Mouse (Mus musculus) heart, embryonic 13.5 days (tissue): ENCODE measurements at regions not wholly inside any gene's neighbourhood (a gene's known extent, or its start where the extent isn't known, plus 50 kb on each side); places are given as distances from the start of the nearest gene placed in this dataset.

ENCODE experiments used
- ATAC-seq: fragments of 200-750 bp; cut with Nextera tagmentation; 2 replicates; pipeline ENCODE4 v1.8.0; 2017; ENCODE audit warnings: moderate TSS enrichment; ENCODE audit not compliant: insufficient number of reproducible peaks, low FRiP score, low TSS enrichment; ENCODE audit errors: extremely low read depth
- H3K27ac ChIP-seq: fragments of 300-500 bp; sonication (generic); replicated peaks from 2 replicates; pipeline ENCODE4 v1.5.1; 2015; ENCODE audit warnings: moderate library complexity, mild to moderate bottlenecking, inconsistent platforms
- H3K27me3 ChIP-seq: fragments of 300-500 bp; sonication (generic); replicated peaks from 2 replicates; pipeline ENCODE4 v1.6.1; 2015; ENCODE audit warnings: mild to moderate bottlenecking, inconsistent platforms
- H3K36me3 ChIP-seq: fragments of 300-500 bp; sonication (generic); 2 replicates; pipeline ENCODE4 v1.6.1; 2015; ENCODE audit warnings: mild to moderate bottlenecking, inconsistent platforms
- H3K4me1 ChIP-seq: fragments of 300-500 bp; sonication (generic); 2 replicates; pipeline ENCODE4 v1.6.1; 2015; ENCODE audit warnings: inconsistent platforms
- H3K4me2 ChIP-seq: fragments of 300-500 bp; sonication (generic); 2 replicates; pipeline ENCODE4 v1.6.1; 2015; ENCODE audit warnings: inconsistent platforms, mild to moderate bottlenecking, moderate library complexity
- H3K4me3 ChIP-seq: fragments of 300-500 bp; sonication (generic); 2 replicates; pipeline ENCODE4 v1.5.1; 2015; ENCODE audit warnings: moderate library complexity, mild to moderate bottlenecking, inconsistent platforms
- H3K9ac ChIP-seq: fragments of 300-500 bp; sonication (generic); 2 replicates; pipeline ENCODE4 v1.6.1; 2015; ENCODE audit warnings: inconsistent platforms, mild to moderate bottlenecking, moderate library complexity
- H3K9me3 ChIP-seq: fragments of 300-500 bp; sonication (generic); 2 replicates; pipeline ENCODE4 v1.6.1; 2016; ENCODE audit warnings: inconsistent platforms
- WGBS: fragments of 180-500 bp; shearing (Covaris S2); methylation state at CpG from one replicate; pipeline ENCODE4 v1.1.7; 2015; ENCODE audit warnings: mixed read lengths; 5-methylcytosine and 5-hydroxymethylcytosine counted together

DNA sequence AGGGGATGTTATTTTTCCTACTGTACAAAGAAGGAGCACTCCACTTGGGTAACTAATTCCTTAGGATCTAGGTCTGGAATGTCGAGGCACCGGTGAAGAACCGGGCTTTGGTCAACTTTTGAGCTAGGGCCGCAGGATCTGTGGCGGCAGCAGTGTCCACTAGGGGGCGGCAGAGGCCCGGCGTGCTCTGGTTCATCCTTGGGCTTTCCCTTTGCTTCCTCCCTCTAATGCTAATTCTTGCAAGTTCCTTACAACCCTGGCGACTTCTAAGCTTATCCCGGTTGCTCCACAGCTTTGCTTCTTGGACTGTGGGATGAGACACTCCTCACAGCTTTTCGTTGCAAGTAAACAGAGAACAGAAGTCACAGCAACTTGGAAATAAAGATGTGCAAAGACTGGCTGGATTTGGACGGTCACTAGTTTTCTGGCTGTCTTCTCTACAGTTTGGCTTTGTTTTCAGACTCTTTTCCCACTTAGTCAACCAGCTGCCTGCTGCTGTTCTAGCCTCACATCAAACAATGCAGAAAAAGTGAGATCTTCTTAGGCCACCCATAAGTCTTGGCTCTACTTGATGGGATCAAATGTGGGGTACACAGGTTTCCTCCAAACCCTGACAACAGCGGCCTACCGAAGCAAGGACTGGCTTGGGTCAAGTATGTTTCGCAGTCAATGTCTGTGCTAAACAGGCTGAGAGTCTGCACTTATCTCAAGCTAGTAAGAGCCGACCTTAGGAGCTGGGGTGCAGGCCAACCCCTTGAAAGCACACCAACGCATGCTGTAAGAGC is 51.2 kb upstream of the Tmem72 start:
- peaks cover 17% of the 10 kb centered on the region for H3K4me1 ChIP-seq
- 0 out of 2 replicates have a peak, but pooled peaks cover 3% of the 10 kb centered on the region for H3K27me3 ChIP-seq
- 29% methylated on average over 17 of the region's 17 CpGs for WGBS
- no peak overlapping the region; the same call in 1 of the 2 replicates for H3K9ac ChIP-seq
- H3K4me2 ChIP-seq, result no peak overlapping the region
- no peak for ATAC-seq
- H3K27ac ChIP-seq, result 0 out of 2 replicates have a peak overlapping the region, but pooled peaks have one; percentile 3
- H3K36me3 ChIP-seq, result no peaks in the 10 kb centered on the region
- no peaks in the 10 kb centered on the region for H3K9me3 ChIP-seq
- no peak overlapping the region for H3K4me3 ChIP-seq

- 80% methylated on average over 12 of the region's 12 CpGs for WGBS
These were observed 58.4 kb upstream of the Tmem72 start for GRCm38 (mm10) chr6:116774954-116775675.

GRCm38 (mm10) chr6:116786553-116787335 is 70.0 kb upstream of the Tmem72 start:
- WGBS, result 48% methylated on average over 3 of the region's 3 CpGs
- Histone ChIP-seq H3K27ac (no peak overlapping the region), H3K9me3 (peaks cover 7% of the 10 kb centered on the region; the same call in 1 of the 2 replicates), H3K4me2 (no peak overlapping the region), H3K27me3 (no peaks in the 10 kb centered on the region), H3K4me3 (no peak overlapping the region), H3K9ac (no peak overlapping the region), H3K4me1 (no peaks in the 10 kb centered on the region), H3K36me3 (no peaks in the 10 kb centered on the region)
- ATAC-seq, result no peak

More at GRCm38 (mm10) chr6:116774954-116775675, 58.4 kb upstream of the Tmem72 start:
- ATAC-seq, result no peak
- Histone ChIP-seq H3K36me3 (no peaks in the 10 kb centered on the region), H3K4me1 (no peaks in the 10 kb centered on the region), H3K4me2 (no peak overlapping the region), H3K27me3 (no peaks in the 10 kb centered on the region), H3K27ac (no peak overlapping the region), H3K4me3 (no peak overlapping the region), H3K9me3 (no peaks in the 10 kb centered on the region), H3K9ac (no peak overlapping the region)

DNA sequence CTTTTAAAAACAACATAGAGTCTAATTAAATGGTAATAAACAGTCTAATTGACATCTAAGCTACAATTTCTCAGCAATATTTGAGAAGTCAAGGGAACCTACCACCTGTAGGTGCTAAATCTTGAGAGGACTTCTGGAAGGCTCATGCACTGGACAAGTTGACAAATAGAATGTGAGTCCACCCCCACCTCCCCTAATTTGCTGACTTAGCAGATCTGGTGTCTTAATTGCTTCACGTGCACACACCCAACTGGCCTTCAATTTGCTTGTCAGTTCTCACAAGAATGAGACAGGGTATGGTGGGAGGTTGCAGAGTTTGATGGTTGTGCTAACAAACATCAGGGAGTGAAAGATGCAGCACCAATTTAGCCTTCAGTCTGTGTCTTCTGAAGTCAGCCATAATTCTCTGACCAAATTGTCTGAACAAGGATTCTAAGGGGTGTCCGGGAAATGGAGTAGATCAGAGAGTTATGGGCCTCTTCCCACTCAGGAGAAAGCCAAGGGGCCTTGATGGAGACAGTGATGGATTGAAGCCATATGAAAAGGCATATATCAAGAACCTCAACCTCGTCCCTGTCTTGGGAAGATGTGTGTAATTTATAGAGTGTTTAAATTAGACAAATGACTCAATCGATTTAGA is 76.7 kb upstream of the Tmem72 start:
- no peaks in the 10 kb centered on the region for H3K27me3 ChIP-seq
- peaks cover 10% of the 10 kb centered on the region; the same call in 1 of the 2 replicates for H3K4me1 ChIP-seq
- 68% methylated on average over 4 of the region's 4 CpGs for WGBS
- H3K9me3 ChIP-seq, result no peaks in the 10 kb centered on the region
- H3K27ac ChIP-seq, result no peak overlapping the region
- H3K36me3 ChIP-seq, result no peaks in the 10 kb centered on the region
- no peak overlapping the region for H3K9ac ChIP-seq
- H3K4me3 ChIP-seq, result no peak overlapping the region
- ATAC-seq, result no peak
- H3K4me2 ChIP-seq, result no peak overlapping the region

DNA sequence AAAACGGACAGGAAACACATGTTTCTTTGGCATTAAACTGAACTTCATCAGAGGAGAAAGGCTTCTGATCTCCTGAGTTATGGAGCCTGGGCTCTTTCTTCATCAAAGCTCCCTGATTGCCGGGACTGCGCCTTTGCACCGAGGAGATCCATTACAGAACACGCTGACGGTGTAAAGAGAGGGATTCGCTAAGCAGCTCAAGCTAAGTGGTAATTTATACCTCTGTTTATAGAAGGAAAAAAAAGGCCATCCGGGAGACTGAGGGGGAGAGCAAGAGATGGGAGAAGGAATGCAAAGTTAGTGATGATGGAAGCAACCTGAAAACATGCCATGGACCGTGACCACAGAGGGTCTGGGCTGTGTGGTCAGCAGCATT is 77.2 kb upstream of the Tmem72 start:
- 67% methylated on average over 9 of the region's 9 CpGs for WGBS
- no peaks in the 10 kb centered on the region for H3K27me3 ChIP-seq
- ATAC-seq, result no peak

DNA sequence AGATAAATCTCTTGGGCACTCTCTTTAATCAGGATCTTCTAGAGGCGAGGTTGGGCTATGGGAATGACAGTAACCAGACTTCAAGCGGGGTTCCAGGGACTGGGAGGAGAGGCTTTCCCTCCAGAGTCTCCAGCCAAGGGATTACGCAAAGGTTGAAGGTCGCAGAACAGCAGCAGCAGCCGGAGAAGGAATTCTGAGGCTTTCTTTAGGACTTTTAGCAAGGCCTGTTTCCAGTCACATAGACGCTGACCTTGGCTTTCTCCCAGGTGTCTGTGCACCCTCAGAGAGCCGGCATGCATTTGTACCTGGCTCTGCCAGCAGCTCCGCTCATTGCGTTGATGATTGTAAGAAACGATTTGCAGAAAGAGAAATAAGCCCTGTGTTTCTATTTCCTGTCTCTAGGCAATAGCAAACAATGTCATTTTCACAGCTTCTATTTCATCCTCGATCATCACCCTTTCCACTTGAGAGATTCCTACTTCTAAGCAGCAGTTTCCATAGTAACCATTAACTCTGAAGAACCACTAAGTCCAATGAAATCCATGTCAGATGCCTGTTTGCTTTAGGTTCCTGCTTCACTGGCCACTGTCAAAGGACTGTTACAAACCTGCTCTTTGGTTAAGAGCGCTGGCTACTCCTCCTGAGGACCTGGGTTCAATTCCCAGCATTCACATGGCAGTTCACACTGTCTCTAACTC is 104.7 kb upstream of the Tmem72 start:
- Histone ChIP-seq H3K9ac (no peak overlapping the region), H3K36me3 (no peaks in the 10 kb centered on the region), H3K4me1 (peaks cover 15% of the 10 kb centered on the region), H3K4me2 (no peak overlapping the region), H3K27ac (no peak overlapping the region), H3K4me3 (no peak overlapping the region), H3K27me3 (no peaks in the 10 kb centered on the region), H3K9me3 (no peaks in the 10 kb centered on the region)
- ATAC-seq, result no peak
- 54% methylated on average over 12 of the region's 12 CpGs for WGBS

More for the DNA sequence above, 77.2 kb upstream of the Tmem72 start:
- no peak overlapping the region for H3K9ac ChIP-seq
- peaks cover 10% of the 10 kb centered on the region; the same call in 1 of the 2 replicates for H3K4me1 ChIP-seq
- H3K4me2 ChIP-seq, result no peak overlapping the region
- no peak overlapping the region for H3K27ac ChIP-seq
- H3K36me3 ChIP-seq, result no peaks in the 10 kb centered on the region
- no peak overlapping the region for H3K4me3 ChIP-seq
- no peaks in the 10 kb centered on the region for H3K9me3 ChIP-seq

DNA sequence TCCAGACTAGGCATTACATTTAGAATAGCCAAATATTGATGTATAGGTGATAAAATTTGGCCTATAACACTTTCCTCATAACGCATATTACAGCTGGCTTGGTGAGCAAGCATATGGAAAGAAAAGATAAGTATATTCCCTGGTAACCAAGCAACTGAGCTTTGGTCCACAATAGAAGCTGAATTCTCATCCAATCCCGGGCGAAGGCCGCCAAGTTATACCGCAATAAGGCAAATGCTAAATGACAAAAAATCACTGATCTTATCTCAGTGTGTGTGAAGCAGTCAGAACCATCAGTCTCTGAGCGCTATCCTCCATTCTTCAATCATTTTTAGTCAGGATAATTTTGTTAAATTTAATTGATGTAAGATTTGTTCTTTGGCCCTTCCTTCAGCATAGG is 105.9 kb upstream of the Tmem72 start:
- Histone ChIP-seq H3K27me3 (no peaks in the 10 kb centered on the region), H3K9me3 (no peaks in the 10 kb centered on the region), H3K4me1 (peaks cover 18% of the 10 kb centered on the region), H3K4me2 (no peak overlapping the region), H3K36me3 (no peaks in the 10 kb centered on the region), H3K9ac (no peak overlapping the region), H3K27ac (no peak overlapping the region), H3K4me3 (no peak overlapping the region)
- WGBS, result 88% methylated on average over 6 of the region's 6 CpGs
- ATAC-seq, result no peak

DNA sequence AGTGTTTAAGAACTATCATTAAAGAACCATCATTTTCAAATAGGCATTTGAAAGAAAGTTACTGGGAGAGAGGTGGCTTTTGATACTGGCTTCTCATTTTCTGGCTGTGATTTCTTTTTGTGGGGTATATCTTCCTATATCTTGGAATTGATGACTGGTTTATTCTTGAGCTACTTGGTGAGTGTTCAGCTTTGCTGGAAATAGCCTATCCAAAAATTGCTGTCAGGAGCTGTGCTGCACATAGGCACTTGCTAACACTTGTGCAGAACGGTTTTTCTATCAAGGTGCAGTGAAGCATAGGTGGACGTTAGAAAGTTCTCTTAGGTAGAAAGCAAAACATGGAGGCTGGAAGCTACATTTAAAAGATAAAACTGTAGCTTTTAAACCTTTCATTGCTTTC is 108.9 kb upstream of the Tmem72 start:
- H3K27ac ChIP-seq, result no peak overlapping the region
- no peaks in the 10 kb centered on the region for H3K9me3 ChIP-seq
- peaks cover 17% of the 10 kb centered on the region for H3K4me1 ChIP-seq
- no peak overlapping the region for H3K4me2 ChIP-seq
- 61% methylated on average over 2 of the region's 2 CpGs for WGBS
- no peak for ATAC-seq
- H3K27me3 ChIP-seq, result no peaks in the 10 kb centered on the region
- H3K36me3 ChIP-seq, result no peaks in the 10 kb centered on the region
- H3K4me3 ChIP-seq, result no peak overlapping the region
- H3K9ac ChIP-seq, result no peak overlapping the region

- Histone ChIP-seq H3K4me2 (no peak overlapping the region), H3K4me3 (no peak overlapping the region), H3K9me3 (no peaks in the 10 kb centered on the region), H3K27me3 (no peaks in the 10 kb centered on the region), H3K36me3 (no peaks in the 10 kb centered on the region), H3K9ac (no peak overlapping the region), H3K27ac (0 out of 2 replicates have a peak overlapping the region, but pooled peaks have one; percentile 28), H3K4me1 (peaks cover 13% of the 10 kb centered on the region)
- 26% methylated on average over 2 of the region's 2 CpGs for WGBS
- ATAC-seq, result no peak
These were observed 112.6 kb upstream of the Tmem72 start for GRCm38 (mm10) chr6:116829341-116829740.

DNA sequence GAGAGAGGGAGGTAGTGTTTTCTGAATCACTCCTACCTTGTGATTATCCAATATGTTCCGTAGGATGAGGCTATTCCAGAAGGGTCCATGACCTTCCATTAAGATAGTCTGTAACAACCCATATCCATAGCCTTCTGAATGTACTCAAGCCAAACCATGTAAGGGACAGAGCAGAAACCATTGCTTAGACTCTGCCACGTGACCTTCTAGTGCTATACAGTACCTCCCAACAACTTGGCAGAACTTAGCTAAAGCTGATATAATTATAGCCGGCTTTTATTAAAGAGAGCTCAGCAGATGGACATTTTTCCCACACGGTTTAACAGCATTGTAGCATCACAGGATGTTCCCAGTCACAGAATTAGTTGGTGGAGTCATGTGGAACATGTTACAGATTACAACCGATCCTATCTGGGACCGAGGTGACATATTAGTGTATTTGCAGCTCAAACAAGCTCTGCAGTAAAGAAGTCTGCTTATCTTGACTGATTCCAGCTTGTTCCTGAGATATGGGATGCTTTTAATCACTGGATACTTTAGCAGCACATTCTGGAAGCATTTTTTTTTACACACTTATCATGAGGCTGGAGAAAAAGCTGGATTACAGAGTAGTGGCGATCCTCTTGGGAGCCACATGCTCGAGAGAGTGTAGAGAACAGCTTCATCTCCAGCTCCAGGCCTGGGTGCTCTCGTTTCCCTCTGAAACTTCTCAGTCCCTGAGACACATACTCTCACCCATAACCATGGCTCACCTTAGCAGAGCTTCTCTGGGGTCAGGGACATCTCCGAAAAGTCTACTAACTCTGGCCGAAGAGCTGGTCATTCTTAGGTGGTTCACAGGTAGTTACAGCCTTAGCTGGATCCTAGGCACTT is 129.5 kb upstream of the Tmem72 start:
- Histone ChIP-seq H3K9ac (no peak overlapping the region), H3K27me3 (no peaks in the 10 kb centered on the region), H3K36me3 (no peaks in the 10 kb centered on the region), H3K4me3 (no peak overlapping the region), H3K9me3 (peaks cover 6% of the 10 kb centered on the region), H3K4me1 (peaks cover 24% of the 10 kb centered on the region), H3K27ac (no peak overlapping the region), H3K4me2 (no peak overlapping the region)
- WGBS, result 38% methylated on average over 11 of the region's 11 CpGs
- ATAC-seq, result no peak
